Mouse (Mus musculus) liver, adult 2 months (tissue): ENCODE data around the gene Arhgef3.

Source experiments
- CTCF ChIP-seq: fragments of 200-500 bp; IDR thresholded peaks from 2 replicates; pipeline ENCODE4 v1.5.1; 2011; ENCODE audit warnings: low read depth, low read length, control low read depth
- POLR2A ChIP-seq: fragments of 200-500 bp; IDR thresholded peaks from 2 replicates; pipeline ENCODE4 v1.6.1; 2011; ENCODE audit warnings: low read length, control low read depth; ENCODE audit not compliant: insufficient read depth; ENCODE audit errors: extremely low read depth

DNA sequence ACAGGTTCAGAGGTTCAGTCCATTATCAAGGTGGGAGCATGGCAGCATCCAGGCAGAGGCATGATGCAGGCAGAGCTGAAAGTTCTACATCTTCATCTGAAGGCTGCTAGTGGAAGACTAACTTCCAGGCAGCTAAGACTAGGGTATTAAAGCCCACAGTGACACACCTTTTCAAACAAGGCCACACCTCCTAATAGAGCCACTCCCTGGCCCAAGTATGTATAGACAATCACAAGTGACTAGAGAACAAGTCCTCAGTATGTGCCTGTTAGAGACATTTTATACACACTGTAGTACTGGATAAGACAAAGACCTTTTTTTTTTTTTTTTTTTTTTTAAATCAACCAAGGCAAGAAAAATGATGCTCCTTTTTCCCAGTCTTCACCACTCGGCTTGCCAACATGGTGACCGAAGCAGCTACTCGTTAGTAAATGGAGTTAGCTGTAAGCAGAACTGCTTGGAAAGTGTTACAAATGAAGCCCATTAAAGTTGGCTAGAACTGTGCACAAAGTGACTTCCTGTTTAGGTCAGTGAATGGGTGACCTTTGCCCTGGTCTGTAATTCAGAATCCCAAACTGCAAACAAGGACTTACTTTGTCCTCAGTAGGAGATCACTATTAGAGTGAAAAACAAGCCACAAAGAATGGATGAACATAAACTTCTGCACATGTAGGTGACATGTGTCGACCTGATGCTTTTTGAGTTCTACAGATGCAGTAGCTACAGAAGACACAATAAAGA, 229.7 kb downstream of the Arhgef3 start:
- no peak for TF ChIP-seq POLR2A
- TF ChIP-seq CTCF = no peak
